Mouse (Mus musculus): ENCODE data around the gene Bbs4.

DNA sequence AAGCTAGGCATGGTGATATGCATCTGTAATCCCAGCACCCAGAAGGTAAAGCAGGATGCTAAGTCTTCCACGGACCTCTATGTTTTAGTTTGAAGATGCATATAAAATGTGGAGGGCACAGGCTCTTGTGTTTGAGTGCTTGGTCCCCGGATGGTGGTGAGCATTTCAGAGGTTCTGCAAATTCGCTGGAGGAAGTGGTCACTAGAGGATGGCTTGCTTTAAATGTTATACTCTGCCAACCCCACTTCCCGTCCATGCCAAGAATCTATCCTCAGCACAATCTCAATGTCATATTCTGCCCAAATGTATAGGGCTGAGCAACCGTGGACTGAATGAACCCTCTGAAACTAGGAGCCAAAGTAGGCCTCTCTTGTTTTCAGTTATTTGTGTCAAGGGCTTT, 72.4 kb downstream of the Bbs4 start:
- TF ChIP-seq CTCF (conservative IDR thresholded peaks at IDR 0.05; ENCODE audit: insufficient read depth, insufficient read length, low read depth, low read length) (no peak), POLR2A (IDR thresholded peaks at IDR 0.05; ENCODE audit: low read depth, low read length) (no peak)

All from kidney, adult 2 months (tissue).